Mouse (Mus musculus): ENCODE results near the gene Pde4b.

Gene Pde4b

GRCm38 (mm10) chr4:102275716-102276115 is 188.4 kb downstream of the Pde4b start:
- no peaks in the 10 kb centered on the region for H3K4me1 ChIP-seq (replicated peaks; ENCODE audit: low read depth, low read length)
- no peaks in the 10 kb centered on the region for H3K36me3 ChIP-seq (ENCODE audit: insufficient read depth, low read length)
- TF ChIP-seq POU5F1 (IDR thresholded peaks at IDR 0.05; ENCODE audit: borderline replicate concordance, low read length), result no peak
- H3K9me3 ChIP-seq (ENCODE audit: low read length), result no peaks in the 10 kb centered on the region
- H3K4me3 ChIP-seq (replicated peaks; ENCODE audit: low read length), result no peak overlapping the region
- H3K27me3 ChIP-seq (ENCODE audit: insufficient read depth, low read length), result no peaks in the 10 kb centered on the region

DNA sequence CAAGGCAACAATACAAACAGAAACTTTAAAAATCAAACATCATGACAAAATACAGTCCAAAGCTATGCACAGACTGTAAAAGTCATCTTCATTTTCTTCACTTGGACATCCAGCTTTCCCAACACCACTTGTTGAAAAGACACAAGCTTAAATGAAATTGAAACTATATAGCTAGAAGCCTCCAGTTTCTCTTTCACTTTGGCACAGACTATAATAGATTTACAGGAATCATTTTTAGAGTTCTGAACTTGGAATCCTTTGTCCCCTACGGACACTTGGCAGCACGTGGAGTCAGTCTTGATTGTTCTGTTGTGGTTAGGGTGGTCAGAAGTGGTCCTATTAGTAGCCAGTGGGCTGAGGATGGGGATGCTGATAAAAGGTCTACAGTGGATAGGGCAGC is 191.6 kb downstream of the Pde4b start:
- no peaks in the 10 kb centered on the region for H3K27me3 ChIP-seq (ENCODE audit: insufficient read depth, low read length)
- no peaks in the 10 kb centered on the region for H3K4me1 ChIP-seq (replicated peaks; ENCODE audit: low read depth, low read length)
- no peak overlapping the region for H3K4me3 ChIP-seq (replicated peaks; ENCODE audit: low read length)
- TF ChIP-seq POU5F1 (IDR thresholded peaks at IDR 0.05; ENCODE audit: borderline replicate concordance, low read length) (no peak), NANOG (IDR thresholded peaks at IDR 0.05; ENCODE audit: borderline replicate concordance, low read length) (no peak), CTCF (conservative IDR thresholded peaks at IDR 0.05; ENCODE audit: low read length) (no peak)
- H3K9me3 ChIP-seq (ENCODE audit: low read length), result no peaks in the 10 kb centered on the region
- H3K36me3 ChIP-seq (ENCODE audit: insufficient read depth, low read length), result no peaks in the 10 kb centered on the region

- no peak for TF ChIP-seq NANOG (IDR thresholded peaks at IDR 0.05; ENCODE audit: borderline replicate concordance, low read length)
- no peak for TF ChIP-seq CTCF (conservative IDR thresholded peaks at IDR 0.05; ENCODE audit: low read length)
- TF ChIP-seq POU5F1 (IDR thresholded peaks at IDR 0.05; ENCODE audit: borderline replicate concordance, low read length), result no peak
- Histone ChIP-seq H3K9me3 (ENCODE audit: low read length) (no peaks in the 10 kb centered on the region), H3K4me1 (replicated peaks; ENCODE audit: low read depth, low read length) (no peaks in the 10 kb centered on the region), H3K4me3 (replicated peaks; ENCODE audit: low read length) (no peak overlapping the region), H3K36me3 (ENCODE audit: insufficient read depth, low read length) (no peaks in the 10 kb centered on the region), H3K27me3 (ENCODE audit: insufficient read depth, low read length) (no peaks in the 10 kb centered on the region)
Observed at GRCm38 (mm10) chr4:102287172-102287571, 199.8 kb downstream of the Pde4b start.

DNA sequence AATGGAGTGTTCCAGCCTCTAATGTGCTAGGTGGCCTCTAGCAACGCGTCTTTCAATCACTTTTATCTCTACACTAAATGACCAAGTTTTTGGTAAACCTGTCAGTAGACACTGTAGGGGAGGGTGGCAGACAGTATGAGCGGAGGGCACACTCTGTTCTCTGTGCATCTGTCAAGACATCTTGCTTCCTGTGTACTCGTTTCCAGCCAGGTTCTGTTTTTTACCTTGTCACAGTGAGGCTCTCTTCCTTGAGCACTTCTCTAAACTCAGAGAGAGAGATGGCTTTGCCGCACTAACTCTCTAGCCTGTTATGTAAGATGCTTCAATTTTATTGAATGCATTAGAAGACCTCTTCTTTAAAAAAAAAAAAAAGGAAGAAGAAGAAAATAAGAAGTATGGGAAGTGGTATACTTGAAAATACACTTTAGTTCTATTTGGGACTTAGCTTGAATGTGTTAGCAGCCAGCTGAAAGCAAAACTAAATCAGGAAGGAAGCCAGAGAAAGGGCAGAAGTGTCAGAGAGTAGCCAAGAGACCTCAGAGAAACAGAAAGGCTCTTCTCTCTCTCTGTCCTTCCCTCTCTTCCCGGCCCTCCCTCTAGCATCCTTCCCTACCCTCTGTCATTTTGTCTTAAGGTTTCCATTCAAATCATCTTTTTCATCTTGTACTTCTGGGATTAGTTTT is 202.8 kb downstream of the Pde4b start:
- H3K36me3 ChIP-seq (ENCODE audit: insufficient read depth, low read length), result no peaks in the 10 kb centered on the region
- H3K9me3 ChIP-seq (ENCODE audit: low read length), result no peaks in the 10 kb centered on the region
- H3K4me1 ChIP-seq (replicated peaks; ENCODE audit: low read depth, low read length), result no peaks in the 10 kb centered on the region
- no peak for TF ChIP-seq NANOG (IDR thresholded peaks at IDR 0.05; ENCODE audit: borderline replicate concordance, low read length)
- no peak for TF ChIP-seq CTCF (conservative IDR thresholded peaks at IDR 0.05; ENCODE audit: low read length)
- no peak for TF ChIP-seq POU5F1 (IDR thresholded peaks at IDR 0.05; ENCODE audit: borderline replicate concordance, low read length)
- H3K4me3 ChIP-seq (replicated peaks; ENCODE audit: low read length), result no peak overlapping the region
- no peaks in the 10 kb centered on the region for H3K27me3 ChIP-seq (ENCODE audit: insufficient read depth, low read length)

DNA sequence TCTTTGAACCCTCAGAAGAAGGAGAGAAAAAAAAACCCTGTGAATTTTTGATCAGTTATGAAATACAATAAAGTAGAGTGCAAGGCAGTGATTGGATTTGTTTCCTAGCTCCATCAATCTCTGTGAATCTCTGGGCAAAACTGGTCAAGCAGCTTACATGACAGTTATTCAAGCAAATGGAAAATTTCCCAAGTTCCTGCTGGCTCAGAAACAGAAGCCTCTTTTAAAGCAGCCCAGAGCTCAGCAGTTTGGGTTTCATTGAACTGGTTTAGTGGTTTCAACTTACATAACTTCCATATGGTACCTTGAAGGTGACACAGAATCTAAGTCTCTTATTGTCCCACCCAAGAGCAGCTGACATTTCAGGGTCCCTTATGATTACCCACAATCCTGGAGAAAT is 210.2 kb downstream of the Pde4b start:
- H3K4me3 ChIP-seq (replicated peaks; ENCODE audit: low read length), result no peak overlapping the region
- H3K27me3 ChIP-seq (ENCODE audit: insufficient read depth, low read length), result no peaks in the 10 kb centered on the region
- H3K9me3 ChIP-seq (ENCODE audit: low read length), result no peaks in the 10 kb centered on the region
- H3K4me1 ChIP-seq (replicated peaks; ENCODE audit: low read depth, low read length), result no peaks in the 10 kb centered on the region
- TF ChIP-seq POU5F1 (IDR thresholded peaks at IDR 0.05; ENCODE audit: borderline replicate concordance, low read length), result no peak
- TF ChIP-seq CTCF (conservative IDR thresholded peaks at IDR 0.05; ENCODE audit: low read length), result no peak
- TF ChIP-seq NANOG (IDR thresholded peaks at IDR 0.05; ENCODE audit: borderline replicate concordance, low read length), result no peak
- H3K36me3 ChIP-seq (ENCODE audit: insufficient read depth, low read length), result no peaks in the 10 kb centered on the region

DNA sequence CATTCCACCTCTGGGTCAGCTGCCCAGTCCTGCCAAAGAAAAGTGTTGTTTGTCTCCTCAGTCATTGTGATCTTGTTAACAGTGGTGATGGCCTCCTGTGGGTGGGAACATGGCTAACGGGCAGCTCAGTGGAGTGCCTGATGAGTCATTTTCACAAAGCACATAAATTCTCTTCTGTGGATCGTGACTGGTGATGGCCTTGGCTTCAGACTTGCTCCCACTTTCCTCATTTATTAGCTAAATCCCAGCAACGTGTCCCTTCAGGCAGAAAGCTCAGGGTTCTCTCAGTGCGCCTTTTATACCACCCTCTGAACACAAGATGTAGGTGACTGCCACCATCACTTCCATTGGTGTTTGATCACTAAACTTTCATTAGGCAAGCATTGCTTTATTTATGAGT is 215.2 kb downstream of the Pde4b start:
- H3K36me3 ChIP-seq (ENCODE audit: insufficient read depth, low read length), result no peaks in the 10 kb centered on the region
- H3K4me1 ChIP-seq (replicated peaks; ENCODE audit: low read depth, low read length), result no peaks in the 10 kb centered on the region
- no peak for TF ChIP-seq NANOG (IDR thresholded peaks at IDR 0.05; ENCODE audit: borderline replicate concordance, low read length)
- no peaks in the 10 kb centered on the region for H3K9me3 ChIP-seq (ENCODE audit: low read length)
- H3K4me3 ChIP-seq (replicated peaks; ENCODE audit: low read length), result no peak overlapping the region
- no peaks in the 10 kb centered on the region for H3K27me3 ChIP-seq (ENCODE audit: insufficient read depth, low read length)

- no peak for TF ChIP-seq POU5F1 (IDR thresholded peaks at IDR 0.05; ENCODE audit: borderline replicate concordance, low read length)
- no peak for TF ChIP-seq CTCF (conservative IDR thresholded peaks at IDR 0.05; ENCODE audit: low read length)
- no peak for TF ChIP-seq NANOG (IDR thresholded peaks at IDR 0.05; ENCODE audit: borderline replicate concordance, low read length)
- H3K36me3 ChIP-seq (ENCODE audit: insufficient read depth, low read length), result no peaks in the 10 kb centered on the region
- H3K27me3 ChIP-seq (ENCODE audit: insufficient read depth, low read length), result no peaks in the 10 kb centered on the region
- H3K9me3 ChIP-seq (ENCODE audit: low read length), result no peaks in the 10 kb centered on the region
- H3K4me3 ChIP-seq (replicated peaks; ENCODE audit: low read length), result no peak overlapping the region
- H3K4me1 ChIP-seq (replicated peaks; ENCODE audit: low read depth, low read length), result no peaks in the 10 kb centered on the region
Observed at GRCm38 (mm10) chr4:102307661-102308297, 220.4 kb downstream of the Pde4b start.

DNA sequence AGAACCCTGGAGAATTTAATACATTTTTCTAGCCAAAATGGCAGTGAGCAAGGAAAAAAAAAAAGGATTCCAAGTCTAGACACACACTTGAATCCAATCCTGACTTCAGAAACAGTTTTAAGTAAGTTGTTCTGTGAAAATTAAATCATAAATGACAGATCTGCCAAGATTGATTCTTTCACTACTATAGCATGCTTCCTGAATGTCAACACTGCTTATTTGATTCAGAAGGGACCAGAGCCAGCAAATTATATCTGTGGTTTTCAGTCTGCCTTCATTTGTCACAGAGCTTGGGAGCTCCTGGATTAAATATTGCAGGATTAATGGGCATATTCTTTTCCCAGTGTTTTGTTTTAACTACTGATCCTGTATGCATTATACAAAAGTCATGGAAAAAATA is 223.3 kb downstream of the Pde4b start:
- Histone ChIP-seq H3K36me3 (ENCODE audit: insufficient read depth, low read length) (no peaks in the 10 kb centered on the region), H3K4me1 (replicated peaks; ENCODE audit: low read depth, low read length) (no peaks in the 10 kb centered on the region), H3K9me3 (ENCODE audit: low read length) (no peaks in the 10 kb centered on the region), H3K27me3 (ENCODE audit: insufficient read depth, low read length) (no peaks in the 10 kb centered on the region), H3K4me3 (replicated peaks; ENCODE audit: low read length) (no peak overlapping the region)
- TF ChIP-seq NANOG (IDR thresholded peaks at IDR 0.05; ENCODE audit: borderline replicate concordance, low read length), result no peak
- no peak for TF ChIP-seq POU5F1 (IDR thresholded peaks at IDR 0.05; ENCODE audit: borderline replicate concordance, low read length)
- no peak for TF ChIP-seq CTCF (conservative IDR thresholded peaks at IDR 0.05; ENCODE audit: low read length)

GRCm38 (mm10) chr4:102316011-102316410 is 228.7 kb downstream of the Pde4b start:
- Histone ChIP-seq H3K27me3 (ENCODE audit: insufficient read depth, low read length) (no peaks in the 10 kb centered on the region), H3K36me3 (ENCODE audit: insufficient read depth, low read length) (no peaks in the 10 kb centered on the region)

More at GRCm38 (mm10) chr4:102316011-102316410, 228.7 kb downstream of the Pde4b start:
- no peaks in the 10 kb centered on the region for H3K9me3 ChIP-seq (ENCODE audit: low read length)
- TF ChIP-seq NANOG (IDR thresholded peaks at IDR 0.05; ENCODE audit: borderline replicate concordance, low read length) (no peak), CTCF (conservative IDR thresholded peaks at IDR 0.05; ENCODE audit: low read length) (no peak), POU5F1 (IDR thresholded peaks at IDR 0.05; ENCODE audit: borderline replicate concordance, low read length) (no peak)
- no peaks in the 10 kb centered on the region for H3K4me1 ChIP-seq (replicated peaks; ENCODE audit: low read depth, low read length)
- no peak overlapping the region for H3K4me3 ChIP-seq (replicated peaks; ENCODE audit: low read length)
